Mouse (Mus musculus): ENCODE measurements around the gene Gm10309. TPM values are rescaled to one million over a fixed set of nuclear protein-coding genes. Genes with fewer than 3 reads are reported as not detected.

Gm10309 gene
- polyA plus RNA-seq, 1 experiment from 2014 or later: 0.29 TPM

- Histone ChIP-seq H3K9me3 (no peaks in the 10 kb centered on the region), H3K4me1 (peaks cover 28% of the 10 kb centered on the region), H3K4me3 (no peak overlapping the region), H3K27ac (no peak overlapping the region), H3K9ac (no peak overlapping the region), H3K4me2 (replicated peaks) (no peak overlapping the region), H3K36me3 (no peaks in the 10 kb centered on the region), H3K27me3 (no peaks in the 10 kb centered on the region)
- 61% methylated on average over 19 of the region's 19 CpGs for WGBS
- no peak for ATAC-seq (ENCODE audit: low FRiP score, low read depth)
Observed at GRCm38 (mm10) chr17:86507342-86508211, 2.5 kb upstream of the Gm10309 start.

GRCm38 (mm10) chr17:86506881-86507280, 1.8 kb upstream of the Gm10309 start:
- H3K9me3 ChIP-seq: no peaks in the 10 kb centered on the region
- no peak for ATAC-seq (ENCODE audit: low FRiP score, low read depth)
- no peaks in the 10 kb centered on the region for H3K27me3 ChIP-seq
- no peak overlapping the region; the same call in 1 of the 2 replicates for H3K27ac ChIP-seq
- 75% methylated on average over 5 of the region's 5 CpGs for WGBS
- H3K4me1 ChIP-seq: peaks cover 28% of the 10 kb centered on the region
- no peak overlapping the region for H3K4me3 ChIP-seq
- no peaks in the 10 kb centered on the region for H3K36me3 ChIP-seq
- no peak overlapping the region for H3K4me2 ChIP-seq (replicated peaks)
- no peak overlapping the region for H3K9ac ChIP-seq

GRCm38 (mm10) chr17:86503208-86503897, 1.7 kb downstream of the Gm10309 start:
- ATAC-seq (ENCODE audit: low FRiP score, low read depth): no peak
- no peaks in the 10 kb centered on the region for H3K27me3 ChIP-seq
- no peaks in the 10 kb centered on the region for H3K9me3 ChIP-seq
- H3K4me3 ChIP-seq: no peak overlapping the region
- 95% methylated on average over 9 of the region's 9 CpGs for WGBS
- H3K9ac ChIP-seq: no peak overlapping the region
- no peak overlapping the region for H3K27ac ChIP-seq
- peaks cover 40% of the 10 kb centered on the region for H3K4me1 ChIP-seq
- H3K4me2 ChIP-seq (replicated peaks): no peak overlapping the region
- H3K36me3 ChIP-seq: peaks cover 4% of the 10 kb centered on the region; the same call in 1 of the 2 replicates

GRCm38 (mm10) chr17:86501393-86501792, 3.6 kb downstream of the Gm10309 start:
- Histone ChIP-seq H3K4me3 (no peak overlapping the region), H3K4me2 (replicated peaks) (no peak overlapping the region), H3K27me3 (no peaks in the 10 kb centered on the region), H3K36me3 (peaks cover 5% of the 10 kb centered on the region; the same call in 1 of the 2 replicates), H3K4me1 (peaks cover 40% of the 10 kb centered on the region), H3K27ac (no peak overlapping the region), H3K9me3 (no peaks in the 10 kb centered on the region), H3K9ac (no peak overlapping the region)
- 87% methylated on average over 4 of the region's 4 CpGs for WGBS
- ATAC-seq (ENCODE audit: low FRiP score, low read depth): no peak

GRCm38 (mm10) chr17:86499359-86500045, 5.5 kb downstream of the Gm10309 start:
- Histone ChIP-seq H3K4me3 (no peak overlapping the region), H3K4me1 (peaks cover 41% of the 10 kb centered on the region), H3K4me2 (replicated peaks) (peak overlapping the region; percentile 48), H3K36me3 (peaks cover 9% of the 10 kb centered on the region), H3K27ac (peak overlapping the region; percentile 58; the same call in 1 of the 2 replicates), H3K27me3 (no peaks in the 10 kb centered on the region), H3K9ac (0 out of 2 replicates have a peak overlapping the region, but pooled peaks have one; percentile 31), H3K9me3 (no peaks in the 10 kb centered on the region)
- 18% methylated on average over 15 of the region's 15 CpGs for WGBS
- ATAC-seq (ENCODE audit: low FRiP score, low read depth): peak; percentile 62; the same call in 1 of the 2 replicates

GRCm38 (mm10) chr17:86497302-86497701, 7.7 kb downstream of the Gm10309 start:
- ATAC-seq (ENCODE audit: low FRiP score, low read depth): no peak
- Histone ChIP-seq H3K4me1 (peaks cover 52% of the 10 kb centered on the region), H3K27ac (no peak overlapping the region), H3K9ac (no peak overlapping the region), H3K4me2 (replicated peaks) (no peak overlapping the region), H3K9me3 (no peaks in the 10 kb centered on the region), H3K27me3 (no peaks in the 10 kb centered on the region), H3K36me3 (peaks cover 9% of the 10 kb centered on the region), H3K4me3 (no peak overlapping the region)
- 63% methylated on average over 4 of the region's 4 CpGs for WGBS

GRCm38 (mm10) chr17:86496123-86496771, 8.8 kb downstream of the Gm10309 start:
- Histone ChIP-seq H3K27me3 (no peaks in the 10 kb centered on the region), H3K4me2 (replicated peaks) (no peak overlapping the region), H3K4me3 (no peak overlapping the region), H3K36me3 (peaks cover 9% of the 10 kb centered on the region), H3K9me3 (no peaks in the 10 kb centered on the region), H3K27ac (no peak overlapping the region), H3K9ac (no peak overlapping the region), H3K4me1 (peaks cover 52% of the 10 kb centered on the region)
- WGBS: 82% methylated on average over 9 of the region's 9 CpGs
- peak; percentile 76; the same call in 1 of the 2 replicates for ATAC-seq (ENCODE audit: low FRiP score, low read depth)

- no peaks in the 10 kb centered on the region for H3K27me3 ChIP-seq
- no peak overlapping the region for H3K27ac ChIP-seq
- H3K36me3 ChIP-seq: peaks cover 9% of the 10 kb centered on the region
- H3K9ac ChIP-seq: no peak overlapping the region
- H3K9me3 ChIP-seq: no peaks in the 10 kb centered on the region
- no peak for ATAC-seq (ENCODE audit: low FRiP score, low read depth)
- H3K4me1 ChIP-seq: peaks cover 42% of the 10 kb centered on the region
- no peak overlapping the region for H3K4me2 ChIP-seq (replicated peaks)
- 70% methylated on average over 6 of the region's 6 CpGs for WGBS
- no peak overlapping the region for H3K4me3 ChIP-seq
Observed at GRCm38 (mm10) chr17:86494895-86495294, 10.1 kb downstream of the Gm10309 start.

GRCm38 (mm10) chr17:86494494-86494893, 10.5 kb downstream of the Gm10309 start:
- no peak for ATAC-seq (ENCODE audit: low FRiP score, low read depth)
- H3K4me3 ChIP-seq: no peak overlapping the region
- H3K27ac ChIP-seq: 0 out of 2 replicates have a peak overlapping the region, but pooled peaks have one; percentile 18
- H3K27me3 ChIP-seq: no peaks in the 10 kb centered on the region
- H3K9me3 ChIP-seq: no peaks in the 10 kb centered on the region
- WGBS: 77% methylated on average over 6 of the region's 6 CpGs
- H3K9ac ChIP-seq: no peak overlapping the region
- no peak overlapping the region for H3K4me2 ChIP-seq (replicated peaks)
- peaks cover 38% of the 10 kb centered on the region for H3K4me1 ChIP-seq
- H3K36me3 ChIP-seq: peaks cover 9% of the 10 kb centered on the region

- Histone ChIP-seq H3K36me3 (peaks cover 9% of the 10 kb centered on the region), H3K4me3 (no peak overlapping the region), H3K27ac (peak overlapping the region; percentile 18; the same call in 1 of the 2 replicates), H3K4me1 (peaks cover 33% of the 10 kb centered on the region), H3K4me2 (replicated peaks) (no peak overlapping the region), H3K27me3 (no peaks in the 10 kb centered on the region), H3K9me3 (no peaks in the 10 kb centered on the region), H3K9ac (no peak overlapping the region)
- whole genome bisulfite sequencing: 39% methylated on average over 8 of the region's 8 CpGs
- no peak; the same call in none of the 2 replicates for ATAC-seq (ENCODE audit: low FRiP score, low read depth)
Observed at GRCm38 (mm10) chr17:86493891-86494420, 11.1 kb downstream of the Gm10309 start.

GRCm38 (mm10) chr17:86492376-86492775, 12.7 kb downstream of the Gm10309 start:
- no peak overlapping the region for H3K4me2 ChIP-seq (replicated peaks)
- no peaks in the 10 kb centered on the region for H3K9me3 ChIP-seq
- H3K4me3 ChIP-seq: no peak overlapping the region
- ATAC-seq (ENCODE audit: low FRiP score, low read depth): no peak
- no peak overlapping the region for H3K9ac ChIP-seq
- H3K27me3 ChIP-seq: no peaks in the 10 kb centered on the region
- no peak overlapping the region for H3K27ac ChIP-seq
- H3K4me1 ChIP-seq: peaks cover 20% of the 10 kb centered on the region
- WGBS: 87% methylated on average over 7 of the region's 7 CpGs
- H3K36me3 ChIP-seq: peaks cover 4% of the 10 kb centered on the region; the same call in 1 of the 2 replicates

Data from limb, embryonic 13.5 days (tissue).